Mouse (Mus musculus) stomach, embryonic 15.5 days (tissue): Measurements from ENCODE around the gene Pcbp4. TPM values are rescaled to one million over a fixed set of nuclear protein-coding genes. Genes with fewer than 3 reads are reported as not detected.
A peak's percentile ranks its signal among the peaks of the same experiment; 100 is the strongest.

ENCODE experiments used
- ATAC-seq: fragments of 200-750 bp; cut with Nextera tagmentation; 2 replicates; pipeline ENCODE4 v1.8.0; 2017; ENCODE audit warnings: low read depth, moderate number of reproducible peaks, moderate TSS enrichment; ENCODE audit not compliant: insufficient read depth, low FRiP score
- H3K27ac ChIP-seq: fragments of 300-500 bp; sonication (generic); 2 replicates; pipeline ENCODE4 v1.5.1; 2015; ENCODE audit warnings: mild to moderate bottlenecking, inconsistent platforms
- H3K27me3 ChIP-seq: fragments of 300-500 bp; sonication (generic); replicated peaks from 2 replicates; pipeline ENCODE4 v1.6.1; 2015; ENCODE audit warnings: inconsistent platforms
- H3K36me3 ChIP-seq: fragments of 300-500 bp; sonication (generic); 2 replicates; pipeline ENCODE4 v1.6.1; 2015; ENCODE audit warnings: inconsistent platforms
- H3K4me1 ChIP-seq: fragments of 300-500 bp; sonication (generic); 2 replicates; pipeline ENCODE4 v1.6.1; 2015; ENCODE audit warnings: inconsistent platforms
- H3K4me2 ChIP-seq: fragments of 300-500 bp; sonication (generic); 2 replicates; pipeline ENCODE4 v1.6.1; 2015; ENCODE audit warnings: mild to moderate bottlenecking, inconsistent platforms
- H3K4me3 ChIP-seq: fragments of 300-500 bp; sonication (generic); replicated peaks from 2 replicates; pipeline ENCODE4 v1.5.1; 2015; ENCODE audit warnings: inconsistent platforms
- H3K9ac ChIP-seq: fragments of 300-500 bp; sonication (generic); 2 replicates; pipeline ENCODE4 v1.6.1; 2015; ENCODE audit warnings: inconsistent platforms
- H3K9me3 ChIP-seq: fragments of 300-500 bp; sonication (generic); 2 replicates; pipeline ENCODE4 v1.6.1; 2016; ENCODE audit warnings: inconsistent platforms
- WGBS: fragments of 180-500 bp; shearing (Covaris S2); methylation state at CpG from one replicate; pipeline ENCODE4 v1.1.7; 2015; 5-methylcytosine and 5-hydroxymethylcytosine counted together
- polyA plus RNA-seq: library from polyadenylated mRNA; unstranded; fragments of >200 nt; fragmentation: Nextera tagmentation; extraction: Ambion mirVana; gene quantifications from 2 replicates; pipeline ENCODE4 v1.2.1, GENCODE M21; 2015

The Pcbp4 gene
- polyA plus RNA-seq: 51.8 and 58.9 TPM in 2 replicates

DNA sequence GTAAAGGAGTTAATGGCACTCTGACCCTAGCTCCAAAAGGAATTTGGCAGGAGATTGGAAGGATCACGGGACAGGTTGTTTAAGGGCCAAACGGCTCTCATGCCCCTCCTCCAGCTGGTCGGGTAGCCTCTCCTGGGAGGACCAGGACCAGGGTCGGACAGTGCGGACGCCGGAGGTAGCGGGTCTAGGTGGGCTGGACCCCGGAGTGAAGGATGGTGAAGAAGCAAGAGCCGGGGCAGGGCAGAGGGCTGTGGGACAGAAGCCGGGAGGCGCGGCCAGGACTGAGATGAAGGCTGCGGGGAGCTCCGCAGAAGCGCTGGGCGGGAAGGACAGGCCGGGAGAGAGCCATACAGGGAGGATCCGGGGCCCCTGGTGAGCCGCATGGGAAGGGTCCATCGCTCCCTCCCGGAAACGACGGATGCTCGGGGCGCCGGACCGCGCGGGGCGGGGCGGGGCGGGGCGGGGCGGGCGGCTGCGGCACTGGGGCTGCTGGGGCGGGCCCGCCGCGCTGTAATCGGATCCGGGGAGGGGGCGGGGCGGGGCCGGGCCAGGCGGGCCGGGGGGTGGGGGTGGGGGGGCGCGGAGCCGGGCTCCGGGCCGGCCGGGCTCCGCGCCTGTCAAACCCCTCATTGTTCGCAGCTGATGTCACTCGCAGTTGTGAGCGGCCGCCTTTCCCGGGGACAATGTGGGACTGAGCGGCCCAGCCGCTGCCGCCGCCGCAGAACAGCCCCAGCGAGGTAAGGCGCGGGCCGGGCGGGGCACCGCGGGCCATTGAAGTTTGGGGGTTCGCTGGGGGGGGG, at the start of gene Pcbp4:
Pcbp4 (plus strand) TSS at position 21 of the 800 bp plus-strand sequence.
- Histone ChIP-seq H3K4me1 (peaks cover 74% of the 10 kb centered on the region), H3K4me3 (peak within 1 kb of the TSS; percentile 68), H3K27me3 (no peaks in the 10 kb centered on the region), H3K36me3 (no peaks in the 10 kb centered on the region), H3K9ac (peak within 1 kb of the TSS; percentile 68), H3K4me2 (peak within 1 kb of the TSS; percentile 91), H3K27ac (peak within 1 kb of the TSS; percentile 80), H3K9me3 (no peaks in the 10 kb centered on the region)
- peak; percentile 72 for ATAC-seq
- WGBS: under 1% methylated on average over 51 of the region's 74 CpGs

DNA sequence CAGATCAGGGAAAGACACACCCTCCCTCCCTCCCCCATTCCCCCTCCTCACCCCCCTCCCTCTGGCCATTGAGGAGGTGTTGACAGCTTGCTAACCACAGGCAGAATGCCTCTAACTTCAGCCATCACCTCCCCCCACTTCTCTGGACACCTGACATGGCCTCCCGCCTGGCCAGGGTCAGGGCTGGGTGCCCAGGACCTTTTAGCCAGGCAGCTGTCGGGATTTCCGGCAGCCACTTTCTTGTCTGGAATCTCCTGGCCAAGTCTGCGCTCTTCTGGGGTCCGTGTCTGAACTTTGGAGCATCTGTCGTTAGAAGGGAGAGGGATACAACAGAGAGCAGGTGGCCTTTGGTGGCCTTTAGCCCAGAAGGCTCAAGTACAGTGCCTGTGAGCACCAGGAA, 47.8 kb upstream of the Pcbp4 start:
- 30% methylated on average over 6 of the region's 6 CpGs for WGBS
- ATAC-seq: no peak

DNA sequence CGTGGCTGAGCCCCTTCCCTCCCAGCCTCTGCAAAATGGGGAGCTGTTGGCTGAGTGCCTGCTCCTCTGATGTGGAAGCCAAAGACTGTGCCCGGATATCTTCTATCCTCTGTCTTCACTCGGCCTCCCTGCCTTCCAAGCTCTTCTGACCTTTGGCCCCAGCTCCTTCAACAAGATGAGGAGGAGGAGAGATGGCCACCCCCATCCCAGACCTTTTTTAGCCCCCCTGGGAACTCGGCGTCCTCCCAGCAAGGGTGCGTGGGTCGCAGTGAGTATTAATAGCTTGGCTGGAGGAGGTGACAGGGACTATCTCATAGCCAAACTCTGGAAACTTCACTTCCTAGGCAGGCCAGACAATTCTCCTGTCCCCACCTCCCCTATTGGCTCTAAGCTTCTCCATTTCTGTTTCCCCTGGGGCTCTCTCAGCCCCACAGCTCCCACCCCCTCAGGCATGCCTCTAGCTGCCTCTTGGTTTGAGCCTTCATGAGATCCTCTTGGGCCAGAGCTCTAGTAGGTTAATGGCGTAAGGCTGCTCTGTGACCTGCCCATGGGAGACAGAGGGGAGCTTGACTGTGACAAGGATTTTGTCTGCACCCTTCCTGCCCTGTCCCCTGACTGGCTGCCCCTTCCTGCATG, 46.5 kb upstream of the Pcbp4 start:
- Histone ChIP-seq H3K4me3 (no peak overlapping the region), H3K4me1 (peaks cover 5% of the 10 kb centered on the region; the same call in 1 of the 2 replicates), H3K36me3 (no peaks in the 10 kb centered on the region), H3K27ac (no peak overlapping the region), H3K9ac (no peak overlapping the region), H3K27me3 (no peaks in the 10 kb centered on the region), H3K9me3 (no peaks in the 10 kb centered on the region), H3K4me2 (no peak overlapping the region)
- peak; percentile 23; the same call in 1 of the 2 replicates for ATAC-seq
- WGBS: 41% methylated on average over 8 of the region's 8 CpGs

More for the DNA sequence above, 47.8 kb upstream of the Pcbp4 start:
- Histone ChIP-seq H3K4me2 (no peak overlapping the region), H3K9me3 (no peaks in the 10 kb centered on the region), H3K36me3 (no peaks in the 10 kb centered on the region), H3K4me1 (peaks cover 5% of the 10 kb centered on the region; the same call in 1 of the 2 replicates), H3K4me3 (no peak overlapping the region), H3K27me3 (no peaks in the 10 kb centered on the region), H3K9ac (no peak overlapping the region), H3K27ac (no peak overlapping the region)

DNA sequence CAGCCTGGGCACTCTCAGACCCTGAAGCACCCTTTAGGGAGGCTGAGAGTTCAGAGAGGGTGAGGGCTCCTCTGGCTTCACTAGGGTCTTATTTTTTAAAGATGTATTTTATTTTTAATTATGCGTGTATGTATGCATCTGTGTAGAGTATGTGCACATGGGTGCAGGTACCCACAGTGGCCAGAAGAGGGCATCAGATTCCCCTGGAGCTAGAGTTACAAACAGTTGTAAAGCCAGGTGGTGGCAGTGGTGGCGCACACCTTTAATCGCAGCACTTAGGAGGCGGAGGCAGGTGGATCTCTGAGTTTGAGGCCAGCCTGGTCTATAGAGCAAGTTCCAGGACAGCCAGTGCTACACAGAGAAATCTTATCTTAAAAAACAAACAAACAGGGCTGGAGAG, 44.0 kb upstream of the Pcbp4 start:
- H3K27me3 ChIP-seq: no peaks in the 10 kb centered on the region
- H3K9me3 ChIP-seq: no peaks in the 10 kb centered on the region
- H3K27ac ChIP-seq: no peak overlapping the region
- no peaks in the 10 kb centered on the region for H3K36me3 ChIP-seq
- H3K4me1 ChIP-seq: peaks cover 5% of the 10 kb centered on the region; the same call in 1 of the 2 replicates
- no peak overlapping the region for H3K4me2 ChIP-seq
- WGBS: 96% methylated on average over 4 of the region's 4 CpGs
- no peak for ATAC-seq
- no peak overlapping the region for H3K9ac ChIP-seq
- H3K4me3 ChIP-seq: no peak overlapping the region

DNA sequence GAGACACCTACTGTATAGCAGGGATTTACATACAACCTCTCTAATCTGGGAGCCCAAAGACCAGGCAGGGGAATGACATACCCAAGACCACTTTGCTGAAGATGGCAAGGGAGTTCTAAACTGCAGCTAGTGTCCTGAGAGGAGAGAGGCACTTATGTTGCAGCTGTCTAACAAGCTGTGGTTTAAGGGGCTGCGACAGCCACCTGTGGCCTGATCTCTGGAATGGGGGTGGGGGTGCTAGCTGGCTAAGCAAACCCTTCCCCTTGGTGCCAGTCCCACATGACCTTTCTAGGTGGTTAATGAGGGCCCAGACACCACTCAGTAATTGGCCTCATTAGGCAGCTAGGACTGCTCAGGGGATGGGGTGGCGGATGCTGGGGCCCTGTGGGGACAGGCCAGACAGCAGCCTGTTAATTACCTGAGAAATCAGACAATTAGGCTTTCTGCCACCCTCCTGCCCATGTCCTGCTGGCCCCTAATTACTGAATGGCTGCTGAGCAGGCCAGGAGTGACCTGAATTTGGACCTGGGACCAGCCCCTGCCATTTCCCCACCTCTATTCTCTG, 42.9 kb upstream of the Pcbp4 start:
- H3K9me3 ChIP-seq: no peaks in the 10 kb centered on the region
- H3K4me3 ChIP-seq: no peak overlapping the region
- no peak overlapping the region for H3K9ac ChIP-seq
- no peak for ATAC-seq
- peaks cover 5% of the 10 kb centered on the region; the same call in 1 of the 2 replicates for H3K4me1 ChIP-seq
- 82% methylated on average over 2 of the region's 2 CpGs for WGBS
- H3K4me2 ChIP-seq: no peak overlapping the region
- no peaks in the 10 kb centered on the region for H3K27me3 ChIP-seq
- H3K36me3 ChIP-seq: no peaks in the 10 kb centered on the region
- H3K27ac ChIP-seq: no peak overlapping the region

- Histone ChIP-seq H3K27me3 (no peaks in the 10 kb centered on the region), H3K36me3 (no peaks in the 10 kb centered on the region), H3K4me1 (peaks cover 5% of the 10 kb centered on the region; the same call in 1 of the 2 replicates), H3K9me3 (no peaks in the 10 kb centered on the region), H3K4me2 (no peak overlapping the region), H3K27ac (no peak overlapping the region), H3K4me3 (no peak overlapping the region), H3K9ac (no peak overlapping the region)
- peak; percentile 63; the same call in 1 of the 2 replicates for ATAC-seq
- WGBS: 52% methylated on average over 9 of the region's 9 CpGs
Observed at GRCm38 (mm10) chr9:106411091-106411594, 41.9 kb upstream of the Pcbp4 start.

DNA sequence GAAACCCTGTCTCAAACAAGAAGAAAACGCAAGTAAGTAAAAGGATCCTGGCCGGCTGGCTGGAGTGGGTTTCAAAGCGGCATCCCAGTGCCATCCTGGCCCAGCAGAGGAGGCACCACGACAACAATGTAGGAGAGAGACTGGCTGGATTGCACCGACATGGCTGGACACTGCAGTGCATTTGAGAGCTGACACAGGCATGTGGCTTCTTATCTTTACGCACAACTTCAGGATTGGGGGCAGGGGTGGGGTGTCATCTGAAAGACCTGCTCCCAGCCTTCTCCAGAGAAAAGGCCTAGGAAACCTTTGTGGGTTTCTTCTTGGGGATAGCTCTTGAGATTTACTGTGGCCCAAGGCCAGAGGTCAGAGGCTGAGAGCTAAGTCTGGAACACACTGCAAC, 41.4 kb upstream of the Pcbp4 start:
- Histone ChIP-seq H3K9ac (no peak overlapping the region), H3K36me3 (no peaks in the 10 kb centered on the region), H3K9me3 (no peaks in the 10 kb centered on the region), H3K27ac (no peak overlapping the region), H3K4me3 (no peak overlapping the region), H3K4me2 (no peak overlapping the region), H3K4me1 (no peaks in the 10 kb centered on the region), H3K27me3 (no peaks in the 10 kb centered on the region)
- 71% methylated on average over 6 of the region's 6 CpGs for WGBS
- no peak for ATAC-seq

- Histone ChIP-seq H3K36me3 (no peaks in the 10 kb centered on the region), H3K27me3 (no peaks in the 10 kb centered on the region), H3K4me2 (no peak overlapping the region), H3K9ac (no peak overlapping the region), H3K9me3 (no peaks in the 10 kb centered on the region), H3K4me3 (no peak overlapping the region), H3K4me1 (no peaks in the 10 kb centered on the region), H3K27ac (no peak overlapping the region)
- 68% methylated on average over 3 of the region's 3 CpGs for WGBS
- no peak for ATAC-seq
Observed at GRCm38 (mm10) chr9:106412210-106412609, 40.9 kb upstream of the Pcbp4 start.

GRCm38 (mm10) chr9:106413606-106414005, 39.5 kb upstream of the Pcbp4 start:
- Histone ChIP-seq H3K36me3 (no peaks in the 10 kb centered on the region), H3K4me2 (no peak overlapping the region), H3K27me3 (no peaks in the 10 kb centered on the region), H3K9ac (no peak overlapping the region), H3K4me1 (peaks cover 10% of the 10 kb centered on the region), H3K27ac (no peak overlapping the region), H3K4me3 (no peak overlapping the region), H3K9me3 (no peaks in the 10 kb centered on the region)
- no peak for ATAC-seq
- 84% methylated on average over 5 of the region's 5 CpGs for WGBS

- Histone ChIP-seq H3K9ac (no peak overlapping the region), H3K27me3 (no peaks in the 10 kb centered on the region), H3K36me3 (no peaks in the 10 kb centered on the region), H3K4me3 (no peak overlapping the region), H3K9me3 (no peaks in the 10 kb centered on the region), H3K4me1 (peaks cover 27% of the 10 kb centered on the region), H3K4me2 (no peak overlapping the region), H3K27ac (no peak overlapping the region)
- 81% methylated on average over 6 of the region's 6 CpGs for WGBS
- ATAC-seq: no peak
Observed at GRCm38 (mm10) chr9:106416826-106417225, 36.3 kb upstream of the Pcbp4 start.

GRCm38 (mm10) chr9:106417841-106418625, 35.1 kb upstream of the Pcbp4 start:
- H3K9me3 ChIP-seq: no peaks in the 10 kb centered on the region
- H3K9ac ChIP-seq: peak overlapping the region; percentile 13; the same call in 1 of the 2 replicates
- no peaks in the 10 kb centered on the region for H3K27me3 ChIP-seq
- peaks cover 27% of the 10 kb centered on the region for H3K4me1 ChIP-seq
- ATAC-seq: peak; percentile 50; the same call in 1 of the 2 replicates
- peak overlapping the region; percentile 24 for H3K4me3 ChIP-seq
- WGBS: 17% methylated on average over 29 of the region's 29 CpGs
- H3K27ac ChIP-seq: peak overlapping the region; percentile 51
- peak overlapping the region; percentile 77 for H3K4me2 ChIP-seq
- no peaks in the 10 kb centered on the region for H3K36me3 ChIP-seq
